Mouse (Mus musculus) thymus, postnatal 14 days (tissue): ENCODE measurements around the gene Nxph4.

Experiments
- DNase-seq: peaks from one replicate; pipeline ENCODE4 v3.0.0; 2021

Gene Nxph4

DNA sequence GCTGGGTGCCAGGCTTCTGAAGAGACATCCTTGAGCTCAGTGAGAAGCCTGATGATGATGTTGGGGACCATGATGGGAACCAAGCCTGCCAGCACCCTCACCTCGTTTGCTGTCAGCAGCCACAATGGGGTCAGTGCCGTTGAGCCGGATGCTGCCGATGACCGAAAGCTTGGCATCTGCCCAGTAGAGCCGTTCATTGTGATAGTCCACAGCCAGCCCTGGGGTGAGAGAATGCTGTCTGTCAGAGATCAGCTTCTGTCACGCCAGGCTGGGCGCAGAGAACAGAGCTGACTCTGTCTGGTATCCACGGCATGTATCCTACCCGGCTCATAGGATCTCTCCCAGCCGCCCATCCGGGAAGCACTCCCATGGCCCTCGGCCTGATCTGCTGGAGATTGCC lies 7.7 kb upstream of the Nxph4 start:
- DNase-seq, result no peak

DNA sequence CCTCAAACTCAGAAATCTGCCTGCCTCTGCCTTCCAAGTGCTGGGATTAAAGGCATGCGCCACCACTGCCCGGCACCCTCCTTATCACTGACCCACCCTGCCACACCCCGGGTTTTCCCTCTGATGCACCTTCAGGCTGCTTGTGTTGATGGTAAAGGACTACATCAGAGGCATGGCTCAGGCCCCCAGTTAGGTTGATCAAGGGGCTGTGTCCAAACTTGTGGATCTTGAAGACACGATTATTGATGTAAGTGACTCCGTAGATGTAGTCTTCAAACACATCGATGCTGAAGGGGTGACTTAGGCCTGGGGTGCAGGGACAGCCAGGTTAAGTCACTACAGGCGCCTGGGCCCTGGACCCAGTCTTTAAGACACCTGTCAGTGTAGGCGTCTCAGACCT lies 7.2 kb upstream of the Nxph4 start:
- DNase-seq, result no peak

DNA sequence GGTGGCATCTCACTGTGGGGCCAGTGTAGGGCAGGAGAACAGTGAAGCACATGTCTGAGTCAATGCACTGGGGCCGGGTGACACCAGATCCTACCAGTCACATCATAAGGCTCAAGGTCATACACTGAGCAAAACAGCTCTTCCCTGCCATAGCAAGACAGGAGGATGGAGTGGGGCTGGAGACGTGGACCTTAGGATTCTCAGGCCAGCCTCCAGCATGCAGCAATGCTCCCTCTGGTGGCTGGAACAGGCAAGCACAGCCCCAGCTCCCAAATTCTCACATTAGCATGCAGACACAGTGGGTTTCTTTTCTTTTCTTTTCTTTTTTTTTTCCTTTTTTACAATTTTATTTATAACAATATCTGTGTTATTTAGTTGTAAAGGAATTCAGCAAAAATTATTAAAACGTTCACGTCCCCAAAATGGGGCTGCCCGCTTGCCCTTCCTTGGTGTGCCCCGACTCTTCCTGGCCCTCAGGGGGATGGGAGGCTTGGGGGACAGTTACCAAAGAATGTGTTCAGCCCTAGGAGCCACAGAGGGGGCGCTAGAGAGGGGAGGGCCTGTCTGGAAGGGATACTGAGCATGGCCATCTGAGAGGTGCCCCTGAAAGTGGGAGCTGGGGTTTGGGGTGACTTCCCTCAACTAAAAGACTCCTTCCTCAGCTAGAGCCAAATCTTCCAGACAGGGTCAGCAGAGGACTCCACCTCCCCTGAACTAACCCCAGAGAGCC lies 3.7 kb upstream of the Nxph4 start:
- peak; percentile 72 for DNase-seq

DNA sequence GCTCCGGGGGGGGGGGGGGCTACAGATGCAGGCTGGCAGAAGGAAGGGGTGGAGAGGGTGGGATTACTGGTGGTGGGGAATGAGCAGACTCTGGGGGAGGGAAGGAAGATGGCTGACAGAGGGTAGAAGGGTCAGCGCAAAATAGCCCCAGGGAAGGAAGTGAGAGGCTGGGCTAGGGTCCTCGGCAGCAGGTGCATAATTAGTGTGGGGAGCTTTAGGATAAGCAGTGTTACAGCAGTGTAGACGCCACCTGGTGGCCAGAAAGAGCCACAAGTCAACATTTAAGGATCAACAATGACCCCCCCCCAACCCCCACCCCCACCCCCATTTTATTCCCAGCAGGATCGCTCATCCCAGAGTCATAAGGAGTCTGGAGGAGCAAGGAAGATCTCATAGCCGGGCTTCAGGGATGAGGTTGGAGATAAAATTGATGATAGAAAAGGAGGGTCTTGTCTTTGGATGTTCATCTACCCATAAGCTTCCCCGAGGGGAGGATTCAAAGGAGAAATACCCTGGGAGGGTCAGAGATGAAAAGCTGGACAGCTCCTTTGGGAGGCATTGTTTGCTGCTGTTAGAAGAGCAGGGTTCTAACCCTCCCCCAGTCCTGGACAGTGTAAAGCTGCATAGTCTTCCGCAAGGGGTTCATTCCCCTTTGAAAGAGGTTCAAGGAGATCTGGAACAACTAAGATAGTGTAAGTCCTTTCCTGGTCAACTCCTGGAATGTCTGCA lies 2.4 kb upstream of the Nxph4 start:
- peak; percentile 63 for DNase-seq

DNA sequence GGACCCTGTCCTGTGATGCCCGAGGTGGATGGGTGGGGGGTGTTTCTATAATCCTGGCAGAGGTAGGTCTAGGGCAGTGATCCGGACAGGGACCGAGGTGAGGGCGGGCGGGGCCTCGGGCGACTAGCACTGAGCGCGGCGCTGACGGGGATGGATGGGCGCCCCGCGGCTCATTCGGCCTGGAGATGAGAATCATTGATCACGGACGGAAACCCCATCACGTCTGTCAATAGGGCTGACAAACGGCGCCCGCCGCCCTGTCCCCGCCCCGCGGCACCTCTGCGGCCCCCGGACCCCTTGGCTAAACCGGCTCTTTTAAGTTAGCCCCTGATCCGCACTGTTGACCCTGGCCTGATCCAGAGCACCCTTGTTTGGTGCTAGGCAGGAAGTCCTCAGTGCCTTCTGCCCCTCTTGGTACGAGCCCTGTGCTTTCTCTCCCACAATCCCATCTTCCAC lies 598 bp upstream of the Nxph4 start:
- DNase-seq, result no peak

DNA sequence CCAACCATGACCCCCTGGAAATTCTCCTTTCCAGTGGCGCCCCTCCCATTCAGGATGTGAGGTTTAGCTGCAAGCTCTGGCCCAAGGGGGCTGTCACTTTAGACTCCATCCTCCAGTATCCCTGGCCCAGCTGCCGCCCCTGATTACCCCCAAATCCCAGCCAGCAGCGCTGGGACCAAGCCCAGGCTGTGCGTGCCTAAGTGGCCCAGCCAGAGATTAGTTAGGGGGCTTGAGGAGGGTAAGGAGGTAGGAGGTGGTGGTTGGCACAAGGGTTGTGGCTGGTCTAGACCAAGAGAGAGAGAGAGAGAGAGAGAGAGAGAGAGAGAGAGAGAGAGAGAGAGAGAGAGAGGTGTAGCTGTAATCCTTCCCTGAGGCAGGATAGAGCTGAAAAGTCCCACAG lies 2.8 kb downstream of the Nxph4 start:
- DNase-seq, result no peak

DNA sequence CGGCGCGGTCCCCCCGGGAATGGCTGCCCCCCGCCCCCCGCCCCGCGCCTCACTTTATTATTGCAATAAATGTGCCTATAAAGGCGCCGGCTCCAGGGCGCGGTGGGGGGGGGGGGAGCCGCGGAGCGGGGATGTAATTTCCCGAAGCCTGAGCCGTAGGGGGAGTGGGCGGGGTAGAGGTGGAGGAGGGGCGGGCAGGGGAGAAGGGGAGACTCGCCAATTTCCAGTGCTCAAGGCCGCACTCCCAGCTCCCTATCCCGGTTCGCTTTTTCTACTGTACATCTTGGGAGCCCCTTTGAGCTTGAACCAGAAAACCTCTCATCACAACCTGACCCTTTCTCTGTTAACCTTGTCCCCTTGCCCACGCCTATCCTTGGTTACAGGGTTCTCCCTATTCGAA lies 3.4 kb downstream of the Nxph4 start:
- no peak for DNase-seq

DNA sequence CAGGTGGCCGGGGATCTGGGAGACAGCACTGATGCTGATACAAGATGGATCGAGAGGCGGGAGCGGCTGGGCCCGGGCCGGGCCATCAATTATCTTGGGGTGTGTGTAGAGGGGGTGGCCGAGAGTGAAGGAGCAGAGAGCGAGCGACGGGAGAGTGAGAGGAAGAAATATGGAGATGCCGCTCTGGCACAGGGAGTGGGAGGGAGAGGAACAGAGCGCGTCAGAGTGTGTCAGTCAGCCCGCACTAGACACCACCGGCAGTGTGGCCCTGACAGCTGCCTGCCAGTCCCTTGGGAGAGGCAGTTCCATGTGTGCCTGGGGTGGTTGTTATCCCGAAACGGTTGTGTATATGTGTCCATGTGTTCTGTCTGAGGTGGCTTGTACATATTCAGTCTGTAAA lies 6.9 kb downstream of the Nxph4 start:
- no peak for DNase-seq

DNA sequence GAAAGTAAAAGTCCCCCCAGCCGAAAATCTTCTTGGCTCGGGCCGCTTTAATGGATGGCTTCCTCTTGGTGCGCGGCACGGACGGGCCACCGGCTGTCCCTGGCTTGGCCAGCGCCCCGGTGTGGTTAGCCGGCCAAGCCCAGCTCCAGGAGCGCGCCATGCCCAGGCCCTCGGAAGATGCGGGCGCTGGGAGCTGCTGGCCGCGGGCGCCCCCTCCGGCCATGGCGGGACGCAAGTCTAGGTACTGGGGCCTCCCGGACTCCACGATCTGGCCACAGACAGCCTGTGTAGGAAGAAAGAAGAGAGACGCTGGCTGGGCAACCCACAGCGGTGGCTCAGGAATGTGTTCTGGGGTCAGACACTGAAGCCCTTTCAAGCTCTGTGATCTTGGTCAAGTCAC lies 7.7 kb downstream of the Nxph4 start:
- DNase-seq, result peak; percentile 42

DNA sequence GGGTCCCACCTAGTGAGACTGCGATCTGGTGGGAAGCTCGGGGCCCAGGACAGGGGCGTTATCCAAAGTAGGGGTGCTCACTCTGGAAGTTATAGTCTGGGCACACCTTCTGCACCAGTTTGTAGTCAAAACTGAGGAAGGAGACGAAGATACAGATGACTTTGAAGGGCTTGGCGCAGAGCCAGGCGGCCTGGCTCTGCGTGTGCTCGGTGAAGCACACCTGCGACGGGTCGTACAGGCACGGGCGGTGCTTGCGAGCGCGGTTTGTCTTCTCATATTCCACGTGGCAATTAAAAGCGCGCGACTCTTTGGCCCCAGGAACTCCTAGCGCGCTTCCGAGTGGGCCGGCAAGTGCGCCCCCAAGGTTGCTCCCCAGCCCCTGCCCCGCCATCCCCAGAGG lies 8.3 kb downstream of the Nxph4 start:
- peak; percentile 74 for DNase-seq

DNA sequence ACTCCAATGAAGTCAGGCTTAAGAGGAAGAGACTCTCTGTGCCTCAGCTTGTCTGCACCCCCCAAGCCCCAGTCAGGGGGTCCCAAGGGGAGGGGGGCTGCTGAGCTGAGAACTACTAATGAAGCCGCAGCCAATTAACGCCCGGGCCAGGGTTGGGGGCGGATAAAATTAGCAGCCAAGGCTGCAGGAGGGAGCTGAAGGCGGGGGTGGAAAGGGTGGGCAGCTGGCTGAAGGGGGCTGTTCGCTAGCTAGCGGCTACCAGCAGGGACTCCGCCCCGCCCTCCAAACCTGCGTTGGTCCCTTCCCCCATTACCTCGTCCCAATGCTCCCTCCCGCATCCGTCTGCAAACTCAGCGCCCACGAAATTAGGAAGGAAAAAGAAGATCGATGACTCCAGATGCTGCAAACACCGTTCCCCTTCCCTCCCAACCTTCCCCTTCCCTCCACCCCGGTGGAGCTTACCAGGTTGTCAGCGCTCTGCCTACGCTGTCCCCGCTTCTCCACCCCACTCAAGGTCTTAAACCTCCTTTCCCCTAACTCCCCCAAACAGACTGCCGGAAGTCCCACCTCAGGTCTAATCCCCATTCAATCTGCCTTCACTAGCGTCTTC lies 9.6 kb downstream of the Nxph4 start:
- peak; percentile 23 for DNase-seq

DNA sequence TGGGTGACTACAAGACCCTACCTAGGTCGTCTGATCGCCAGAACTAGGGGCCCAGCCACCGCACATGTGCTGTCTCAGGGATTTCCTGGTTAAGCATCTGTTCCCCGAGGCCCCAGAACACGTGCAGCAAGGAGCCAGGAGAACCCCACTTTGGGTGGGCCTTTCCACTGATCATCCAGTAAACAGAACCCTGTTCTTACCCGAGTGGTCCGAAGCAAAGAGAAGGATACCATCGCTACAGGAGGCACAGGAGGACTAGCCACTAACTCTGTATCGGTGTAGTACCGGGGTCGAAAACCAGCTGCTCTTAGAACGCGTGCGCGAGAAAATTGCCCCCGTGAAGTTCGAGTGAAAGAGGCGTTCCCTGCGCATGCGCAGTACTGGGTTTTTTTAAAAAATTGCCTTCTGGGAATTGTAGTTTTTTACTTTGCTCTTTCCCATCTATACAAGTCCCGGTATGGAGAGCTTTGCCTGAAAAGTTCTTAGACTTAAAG lies 12.2 kb downstream of the Nxph4 start, which contains the start of gene Shmt2:
Shmt2 (minus strand) TSS at position 357 of the 494 bp plus-strand sequence.
- peak; percentile 88 for DNase-seq

DNA sequence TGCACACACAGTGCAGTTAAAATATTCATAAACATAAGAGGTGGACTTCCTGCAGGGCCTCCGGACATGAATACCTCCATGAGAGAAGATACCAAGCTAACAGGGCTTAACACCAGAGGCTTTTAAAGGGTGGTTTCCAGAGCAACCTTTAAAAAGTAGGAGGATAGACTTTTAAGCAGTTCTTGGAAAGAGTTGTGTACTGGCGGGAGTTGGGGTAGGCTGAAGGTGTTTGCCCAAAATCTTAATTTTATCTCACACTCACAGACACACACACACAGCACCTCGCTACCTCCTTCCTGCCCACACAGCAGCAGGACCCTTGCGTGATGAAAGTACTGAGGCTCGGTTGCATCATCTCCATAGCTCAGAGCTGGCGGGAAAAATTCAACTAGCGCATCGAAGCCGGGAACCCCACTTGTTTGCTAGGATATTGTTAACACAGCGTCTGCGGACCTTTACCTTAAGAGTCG lies 12.7 kb downstream of the Nxph4 start:
- DNase-seq, result no peak

DNA sequence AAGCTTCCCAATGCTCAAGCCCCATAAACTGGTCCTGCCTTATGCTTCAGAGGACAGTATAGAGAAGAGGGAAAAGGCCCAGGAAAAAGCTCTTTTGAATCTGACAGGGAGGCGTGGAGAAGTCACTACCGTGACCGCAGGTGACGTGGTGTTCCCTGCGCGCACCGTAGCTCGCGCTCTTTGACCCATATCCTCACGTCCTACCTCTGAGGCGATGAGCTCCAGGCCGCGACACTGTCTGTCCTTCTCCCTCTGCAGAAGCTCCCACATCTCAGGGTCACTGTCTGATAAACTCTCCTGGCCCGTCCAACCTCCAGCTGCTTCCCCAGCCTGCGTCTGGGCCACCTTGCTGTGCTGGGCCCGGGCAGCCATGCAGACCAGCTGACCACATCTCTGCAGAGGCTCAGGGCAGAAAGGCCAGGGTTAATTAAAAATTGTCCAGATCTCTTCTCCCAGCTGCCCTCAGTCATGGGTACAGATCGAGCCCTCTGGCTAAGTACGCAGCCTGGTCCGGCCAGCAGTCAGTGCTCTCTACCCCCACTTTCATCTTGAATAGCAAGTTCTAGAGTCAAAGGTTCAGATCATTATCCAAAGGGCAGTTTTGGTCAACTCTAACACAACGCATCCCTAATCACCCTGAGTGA lies 13.5 kb downstream of the Nxph4 start:
- no peak for DNase-seq

DNA sequence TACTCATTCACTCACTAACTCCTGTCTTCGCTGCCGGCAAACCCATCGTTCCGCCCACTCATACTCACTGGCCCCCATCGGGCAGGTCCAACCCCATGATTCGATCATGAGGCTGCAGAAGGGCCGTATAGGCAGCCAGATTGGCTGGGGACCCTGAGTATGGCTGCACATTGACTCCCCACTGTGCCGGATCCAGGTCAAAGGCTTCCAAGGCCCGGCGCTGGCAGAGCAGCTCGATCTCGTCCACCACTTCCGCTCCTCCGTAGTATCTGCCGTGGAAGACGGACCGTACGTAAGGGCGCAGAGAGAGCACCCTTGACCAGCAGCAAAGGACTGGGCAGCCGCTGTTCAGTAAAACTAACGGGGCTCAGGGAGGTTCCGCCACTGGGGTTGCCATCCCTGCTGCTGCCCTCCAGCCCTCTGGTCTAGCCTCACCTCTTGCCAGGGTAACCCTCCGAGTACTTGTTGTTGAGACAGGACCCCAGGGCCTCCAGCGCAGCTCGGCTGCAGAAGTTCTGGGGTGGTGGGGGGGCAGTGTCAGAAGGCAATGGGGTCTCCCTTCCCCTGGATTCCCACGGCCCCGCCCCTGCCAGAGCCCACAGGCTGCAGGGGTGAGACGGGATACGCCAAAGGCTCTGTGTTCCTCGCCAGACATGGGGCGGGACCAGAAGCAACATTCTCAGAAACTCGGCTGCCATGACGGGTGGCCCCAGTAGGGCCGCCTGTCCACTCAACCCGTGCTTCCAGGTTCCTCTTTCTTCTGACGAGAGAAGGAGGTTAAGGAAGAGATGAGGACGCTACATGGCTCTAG lies 14.3 kb downstream of the Nxph4 start:
- peak; percentile 14 for DNase-seq

DNA sequence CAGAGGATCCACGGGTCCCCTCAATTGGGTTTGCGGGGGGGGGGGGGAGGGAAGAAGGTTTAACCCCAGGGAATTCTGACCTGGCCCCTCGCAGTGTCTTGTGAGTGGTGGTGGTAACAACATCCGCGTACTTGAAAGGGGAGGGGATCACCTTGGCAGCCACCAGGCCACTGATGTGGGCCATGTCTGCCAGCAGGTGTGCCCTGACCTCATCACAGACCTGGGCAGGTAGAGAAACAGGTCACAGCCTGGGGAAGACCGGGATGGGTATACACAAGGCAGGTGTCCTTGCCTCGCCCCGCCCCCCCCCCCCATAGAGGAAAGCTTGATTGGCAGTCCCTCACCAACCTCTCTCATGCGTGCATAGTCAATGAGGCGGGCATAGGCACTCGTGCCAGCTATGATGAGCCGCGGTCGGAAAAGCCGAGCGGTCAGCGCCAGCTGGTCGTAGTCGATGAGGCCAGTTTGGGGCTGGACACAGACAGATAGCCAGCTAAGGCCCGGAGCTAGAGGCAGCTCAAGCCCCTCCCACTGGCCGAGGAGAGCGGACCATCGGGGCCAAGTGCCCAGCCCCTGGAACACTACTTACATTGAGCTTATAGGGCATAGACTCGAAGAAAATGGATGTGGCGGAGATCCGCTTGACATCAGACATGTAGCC lies 15.2 kb downstream of the Nxph4 start:
- DNase-seq, result no peak

DNA sequence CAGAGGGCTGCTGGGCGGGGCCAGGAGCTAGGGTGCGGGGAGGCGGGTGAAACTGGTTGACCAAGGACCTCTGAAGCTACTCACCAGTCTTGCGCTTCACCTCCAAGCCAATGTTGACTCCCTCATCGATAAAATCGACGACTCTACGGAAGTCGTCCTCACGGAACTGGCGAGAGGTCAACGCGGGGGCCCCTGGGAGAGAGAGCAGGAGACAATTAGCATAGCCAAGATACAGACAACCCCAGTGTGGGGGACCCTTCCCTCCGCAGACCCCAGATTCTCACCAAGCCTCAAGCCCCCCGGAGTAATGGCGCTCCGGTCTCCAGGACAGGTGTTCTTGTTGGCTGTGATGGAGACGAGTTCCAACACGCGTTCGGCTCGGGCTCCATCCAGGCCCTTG lies 16.4 kb downstream of the Nxph4 start:
- no peak for DNase-seq

DNA sequence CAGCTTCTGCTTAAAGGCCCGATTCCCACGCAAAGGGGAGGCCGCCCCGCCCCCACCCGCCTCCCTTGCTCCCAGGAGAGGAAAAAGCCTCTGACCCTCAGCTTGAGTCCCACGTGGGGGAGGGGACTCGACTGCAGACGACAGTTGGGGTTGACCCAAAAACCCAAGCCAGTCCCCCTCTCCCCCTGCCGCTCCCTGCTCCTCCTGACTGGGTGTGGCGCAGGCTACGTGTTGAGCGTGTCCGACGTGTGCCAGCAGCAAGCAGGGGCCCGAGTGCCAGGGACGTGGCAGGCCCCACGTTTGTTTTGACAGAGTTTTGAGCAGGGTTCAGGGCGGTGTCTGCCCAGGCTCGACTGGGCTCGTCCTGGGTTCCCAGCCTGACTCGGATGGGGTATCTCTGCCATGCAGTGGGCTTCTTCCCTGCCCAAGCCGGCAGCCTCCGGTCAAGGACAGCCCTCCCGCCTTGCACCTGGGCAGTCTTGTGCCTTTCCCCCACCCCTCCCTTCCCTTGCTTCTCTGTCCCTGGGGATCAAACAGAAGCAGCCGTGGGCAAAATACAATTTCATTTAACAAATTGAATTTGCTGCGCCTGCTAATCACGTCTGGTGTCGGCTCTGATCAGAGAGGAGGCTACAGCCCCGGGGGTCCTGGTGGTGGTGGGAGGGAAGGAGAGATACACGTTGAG lies 17.6 kb downstream of the Nxph4 start:
- DNase-seq, result no peak

DNA sequence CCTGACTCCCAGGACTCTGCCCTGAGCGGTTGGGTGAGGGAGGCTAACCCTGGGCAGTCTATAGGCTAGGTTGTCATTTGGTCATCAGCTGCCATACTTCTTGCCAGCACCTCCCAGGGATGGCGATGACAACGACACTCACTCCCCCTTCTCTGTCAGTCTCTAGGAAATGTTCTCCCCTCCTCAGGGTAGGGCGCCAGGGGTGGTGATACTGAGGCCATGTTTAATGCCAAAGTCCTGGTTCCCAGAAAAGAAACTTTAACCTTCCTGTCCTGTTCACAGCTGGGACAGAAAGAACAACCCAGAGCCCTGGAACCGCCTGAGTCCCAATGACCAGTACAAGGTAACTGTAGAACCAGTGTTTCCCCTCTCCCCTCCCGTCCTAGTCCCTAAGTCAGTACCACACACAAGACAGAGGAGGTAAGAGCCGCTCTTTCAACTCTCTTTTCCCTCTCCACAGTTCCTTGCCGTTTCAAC lies 18.3 kb downstream of the Nxph4 start:
- no peak for DNase-seq

DNA sequence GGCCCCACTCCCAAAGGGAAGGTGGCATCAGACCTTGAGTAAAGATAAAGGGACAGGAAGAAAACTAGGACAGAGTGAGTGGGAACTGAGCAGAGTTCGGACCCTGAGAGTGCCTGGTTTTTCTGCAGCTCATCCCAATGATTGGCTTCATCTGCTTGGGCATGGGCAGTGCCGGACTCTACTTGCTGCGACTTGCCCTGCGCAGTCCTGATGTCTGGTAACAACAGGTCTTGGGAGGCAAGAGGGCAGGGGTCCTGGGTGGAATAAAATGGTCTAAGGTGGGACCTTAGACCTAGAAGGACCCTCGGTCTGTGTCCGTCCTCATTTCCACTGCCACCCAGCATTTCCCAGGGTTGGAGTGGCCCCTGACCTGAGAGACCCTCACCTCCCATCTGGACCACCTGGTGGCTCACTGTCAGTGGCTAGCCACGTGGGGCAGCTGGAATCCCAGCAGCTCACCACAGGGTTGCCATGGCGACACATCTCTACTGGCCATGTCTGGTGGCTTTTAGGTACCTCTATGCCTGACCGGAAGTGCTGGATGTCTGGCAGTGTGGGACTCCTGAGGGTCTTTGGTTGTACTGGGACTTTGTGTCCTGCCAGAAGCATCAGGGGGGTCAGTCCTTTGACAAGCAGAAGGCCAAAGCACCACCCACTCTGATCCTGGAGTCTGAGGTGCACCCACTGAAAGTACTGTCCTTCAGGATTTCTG lies 18.9 kb downstream of the Nxph4 start:
- no peak for DNase-seq
